ENCODE assay signal across 1 mouse cellular context in the genomic region with DNA sequence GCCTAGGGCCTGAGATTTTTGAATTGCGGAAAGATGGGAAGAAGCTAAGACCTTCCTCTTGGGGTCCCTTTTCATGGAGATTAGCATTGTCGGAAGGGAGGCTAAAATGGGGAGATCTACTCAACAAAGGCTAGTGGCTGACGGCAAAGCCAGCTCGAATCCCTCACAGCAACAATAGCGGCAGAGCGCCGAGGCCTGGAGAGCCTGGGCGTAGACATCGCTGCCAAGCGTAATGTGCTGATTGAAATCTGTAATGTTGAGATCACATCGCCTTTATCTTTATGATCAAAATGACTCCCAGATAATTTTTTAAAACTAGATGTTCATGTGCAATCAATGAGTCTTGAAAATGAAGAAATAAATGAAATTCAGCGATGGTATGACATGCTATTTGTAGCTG.
TF ChIP-seq lines count a peak whose summit lies in the region.

No protein-coding gene starts in this region.

TF ChIP-seq in myocyte, 11 proteins besides CTCF, POLR2A, EP300 and RAD21:
- no peak for TF ChIP-seq USF1 (IDR thresholded peaks at IDR 0.05; ENCODE audit: low read depth)
- no peak for TF ChIP-seq TCF12 (IDR thresholded peaks at IDR 0.05; ENCODE audit: insufficient read depth, poor library complexity, severe bottlenecking)
- no peak for TF ChIP-seq TCF3 (IDR thresholded peaks at IDR 0.05; ENCODE audit: insufficient read length, low read depth)
- TF ChIP-seq E2F4 (IDR thresholded peaks at IDR 0.05; ENCODE audit: insufficient read depth) = no peak
- no peak for TF ChIP-seq MYOG (IDR thresholded peaks at IDR 0.05; ENCODE audit: control insufficient read depth in 1 of 3, insufficient read depth in 1 of 3, insufficient read length in 2 of 3, low read depth in 2 of 3)
- TF ChIP-seq CEBPB (IDR thresholded peaks at IDR 0.05; ENCODE audit: insufficient read depth, poor library complexity, severe bottlenecking) = no peak
- no peak for TF ChIP-seq SRF (IDR thresholded peaks at IDR 0.05; ENCODE audit: control insufficient read depth, insufficient read length, low read depth)
